Mouse (Mus musculus) layer of hippocampus, postnatal 36 days (tissue): ENCODE measurements around the gene Fgfr2. TPM values are rescaled to one million over a fixed set of nuclear protein-coding genes. Genes with fewer than 3 reads are reported as not detected.
A peak's percentile ranks its signal among the peaks of the same experiment; 100 is the strongest.

Experiments
- DNase-seq, 2 experiments: peaks; one replicate each; pipeline ENCODE4 v3.0.0; 2022
- total RNA-seq, 2 experiments: library from RNA; stranded (reverse); gene quantifications; 2 replicates each; pipeline ENCODE4 v1.2.3; 2021

Gene Fgfr2
- total RNA-seq, 2 experiments from 2014 or later, result 45.4 to 47.9 TPM

GRCm38 (mm10) chr7:132714236-132714923, 408.8 kb downstream of the Fgfr2 start:
- DNase-seq, result peak; percentile 71 to 75

GRCm38 (mm10) chr7:132713483-132714126, 409.5 kb downstream of the Fgfr2 start:
- no peak for DNase-seq

- no peak for DNase-seq
These were observed 410.2 kb downstream of the Fgfr2 start for GRCm38 (mm10) chr7:132712956-132713355.

GRCm38 (mm10) chr7:132712044-132712708, 411.0 kb downstream of the Fgfr2 start:
- DNase-seq, result no peak

GRCm38 (mm10) chr7:132711579-132711978, 411.6 kb downstream of the Fgfr2 start:
- DNase-seq, result no peak

- DNase-seq, result no peak
These were observed 418.0 kb downstream of the Fgfr2 start for GRCm38 (mm10) chr7:132705130-132705529.

- DNase-seq, result no peak
These were observed 418.8 kb downstream of the Fgfr2 start for GRCm38 (mm10) chr7:132704310-132704875.

- DNase-seq, result no peak
These were observed 419.4 kb downstream of the Fgfr2 start for GRCm38 (mm10) chr7:132703515-132704309.

- peak in 1 of 2 experiments; percentile 46 for DNase-seq
These were observed 420.6 kb downstream of the Fgfr2 start for GRCm38 (mm10) chr7:132702492-132703070.

- no peak for DNase-seq
These were observed 421.1 kb downstream of the Fgfr2 start for GRCm38 (mm10) chr7:132702024-132702423.

GRCm38 (mm10) chr7:132701412-132701811, 421.7 kb downstream of the Fgfr2 start:
- no peak for DNase-seq

- no peak for DNase-seq
These were observed 423.0 kb downstream of the Fgfr2 start for GRCm38 (mm10) chr7:132700107-132700506.

- no peak for DNase-seq
These were observed 423.5 kb downstream of the Fgfr2 start for GRCm38 (mm10) chr7:132699639-132700038.

- no peak for DNase-seq
These were observed 424.0 kb downstream of the Fgfr2 start for GRCm38 (mm10) chr7:132699165-132699564.

GRCm38 (mm10) chr7:132698737-132699136, 424.4 kb downstream of the Fgfr2 start:
- DNase-seq, result no peak

GRCm38 (mm10) chr7:132697258-132697796, 425.8 kb downstream of the Fgfr2 start:
- DNase-seq, result no peak

GRCm38 (mm10) chr7:132693561-132693960, 429.6 kb downstream of the Fgfr2 start:
- no peak for DNase-seq

GRCm38 (mm10) chr7:132692719-132693118, 430.4 kb downstream of the Fgfr2 start:
- peak; percentile 51 to 67 for DNase-seq

- no peak for DNase-seq
These were observed 432.3 kb downstream of the Fgfr2 start for GRCm38 (mm10) chr7:132690716-132691472.

GRCm38 (mm10) chr7:132689722-132690121, 433.4 kb downstream of the Fgfr2 start:
- no peak for DNase-seq

- DNase-seq, result peak in 1 of 2 experiments; percentile 28
These were observed 434.4 kb downstream of the Fgfr2 start for GRCm38 (mm10) chr7:132688721-132689120.
